Mouse (Mus musculus) limb, embryonic 12.5 days (tissue): Measurements from ENCODE around the gene Plpp3. TPM values are rescaled to one million over a fixed set of nuclear protein-coding genes. Genes with fewer than 3 reads are reported as not detected.
A peak's percentile ranks its signal among the peaks of the same experiment; 100 is the strongest.

ENCODE experiments used
- ATAC-seq: fragments of 200-750 bp; cut with Nextera tagmentation; 2 replicates; pipeline ENCODE4 v1.8.0; 2017; ENCODE audit warnings: low read depth, moderate TSS enrichment; ENCODE audit not compliant: insufficient number of reproducible peaks, insufficient read depth, low FRiP score, low TSS enrichment
- H3K27ac ChIP-seq: fragments of 300-500 bp; sonication (generic); 2 replicates; pipeline ENCODE4 v1.5.1; 2016; ENCODE audit warnings: mild to moderate bottlenecking, moderate library complexity
- H3K27me3 ChIP-seq: fragments of 300-500 bp; sonication (generic); 2 replicates; pipeline ENCODE4 v1.6.1; 2016; ENCODE audit warnings: mild to moderate bottlenecking, moderate library complexity
- H3K36me3 ChIP-seq: fragments of 300-500 bp; sonication (generic); 2 replicates; pipeline ENCODE4 v1.6.1; 2016; ENCODE audit warnings: mild to moderate bottlenecking, moderate library complexity
- H3K4me1 ChIP-seq: fragments of 300-500 bp; sonication (generic); replicated peaks from 2 replicates; pipeline ENCODE4 v1.6.1; 2016
- H3K4me2 ChIP-seq: fragments of 300-500 bp; sonication (generic); 2 replicates; pipeline ENCODE4 v1.6.1; 2016; ENCODE audit warnings: mild to moderate bottlenecking, moderate library complexity
- H3K4me3 ChIP-seq: fragments of 300-500 bp; sonication (generic); replicated peaks from 2 replicates; pipeline ENCODE4 v1.5.1; 2016; ENCODE audit warnings: mild to moderate bottlenecking
- H3K9ac ChIP-seq: fragments of 300-500 bp; sonication (generic); replicated peaks from 2 replicates; pipeline ENCODE4 v1.6.1; 2016; ENCODE audit warnings: mild to moderate bottlenecking, moderate library complexity
- H3K9me3 ChIP-seq: fragments of 300-500 bp; sonication (generic); 2 replicates; pipeline ENCODE4 v1.6.1; 2016; ENCODE audit warnings: mild to moderate bottlenecking, moderate library complexity
- WGBS: fragments of 180-500 bp; shearing (Covaris S2); methylation state at CpG from one replicate; pipeline ENCODE4 v1.1.7; 2016; 5-methylcytosine and 5-hydroxymethylcytosine counted together
- polyA plus RNA-seq: library from polyadenylated mRNA; unstranded; fragments of >200 nt; fragmentation: Nextera tagmentation; extraction: Ambion mirVana; gene quantifications from 2 replicates; pipeline ENCODE4 v1.2.1, GENCODE M21; 2016

Gene Plpp3
- polyA plus RNA-seq, 1 experiment from 2014 or later = 96.0 TPM

GRCm38 (mm10) chr4:105190826-105191225 is 33.7 kb downstream of the Plpp3 start:
- Histone ChIP-seq H3K9ac (no peak overlapping the region), H3K36me3 (peaks cover 27% of the 10 kb centered on the region), H3K9me3 (no peaks in the 10 kb centered on the region), H3K27ac (no peak overlapping the region; the same call in 1 of the 2 replicates), H3K4me2 (no peak overlapping the region), H3K27me3 (no peaks in the 10 kb centered on the region), H3K4me3 (no peak overlapping the region), H3K4me1 (peaks cover 74% of the 10 kb centered on the region)
- WGBS = 29% methylated on average over 4 of the region's 4 CpGs
- no peak for ATAC-seq

GRCm38 (mm10) chr4:105191550-105191949 is 34.4 kb downstream of the Plpp3 start:
- Histone ChIP-seq H3K4me1 (peaks cover 80% of the 10 kb centered on the region), H3K27me3 (no peaks in the 10 kb centered on the region), H3K4me3 (no peak overlapping the region), H3K9ac (no peak overlapping the region), H3K9me3 (no peaks in the 10 kb centered on the region), H3K36me3 (peaks cover 29% of the 10 kb centered on the region), H3K4me2 (no peak overlapping the region), H3K27ac (peak overlapping the region; percentile 17; the same call in 1 of the 2 replicates)
- no peak for ATAC-seq
- 73% methylated on average over 5 of the region's 5 CpGs for WGBS

- Histone ChIP-seq H3K27ac (no peak overlapping the region), H3K9me3 (no peaks in the 10 kb centered on the region), H3K27me3 (no peaks in the 10 kb centered on the region), H3K4me1 (peaks cover 83% of the 10 kb centered on the region), H3K36me3 (peaks cover 36% of the 10 kb centered on the region), H3K4me3 (no peak overlapping the region), H3K4me2 (no peak overlapping the region), H3K9ac (no peak overlapping the region)
- WGBS = 22% methylated on average over 5 of the region's 5 CpGs
- no peak for ATAC-seq
These were observed 35.5 kb downstream of the Plpp3 start for GRCm38 (mm10) chr4:105192665-105193064.

GRCm38 (mm10) chr4:105195256-105195655 is 38.1 kb downstream of the Plpp3 start:
- no peak overlapping the region for H3K4me2 ChIP-seq
- no peak overlapping the region for H3K27ac ChIP-seq
- no peaks in the 10 kb centered on the region for H3K27me3 ChIP-seq
- WGBS = 83% methylated on average over 9 of the region's 9 CpGs
- peaks cover 83% of the 10 kb centered on the region for H3K4me1 ChIP-seq
- no peak overlapping the region for H3K9ac ChIP-seq
- H3K9me3 ChIP-seq = no peaks in the 10 kb centered on the region
- no peak overlapping the region for H3K4me3 ChIP-seq
- peaks cover 55% of the 10 kb centered on the region for H3K36me3 ChIP-seq
- no peak for ATAC-seq

- H3K36me3 ChIP-seq = peaks cover 55% of the 10 kb centered on the region
- no peak overlapping the region for H3K4me2 ChIP-seq
- no peaks in the 10 kb centered on the region for H3K9me3 ChIP-seq
- 57% methylated on average over 9 of the region's 9 CpGs for WGBS
- no peak overlapping the region for H3K9ac ChIP-seq
- H3K4me3 ChIP-seq = no peak overlapping the region
- no peaks in the 10 kb centered on the region for H3K27me3 ChIP-seq
- ATAC-seq = no peak
- H3K27ac ChIP-seq = no peak overlapping the region
- peaks cover 83% of the 10 kb centered on the region for H3K4me1 ChIP-seq
These were observed 39.0 kb downstream of the Plpp3 start for GRCm38 (mm10) chr4:105196099-105196498.

- ATAC-seq = no peak
These were observed 40.0 kb downstream of the Plpp3 start for GRCm38 (mm10) chr4:105196993-105197765.

GRCm38 (mm10) chr4:105198696-105199095 is 41.5 kb downstream of the Plpp3 start:
- H3K27ac ChIP-seq = no peak overlapping the region

More at GRCm38 (mm10) chr4:105196993-105197765, 40.0 kb downstream of the Plpp3 start:
- 81% methylated on average over 9 of the region's 9 CpGs for WGBS
- H3K9me3 ChIP-seq = no peaks in the 10 kb centered on the region
- H3K4me3 ChIP-seq = no peak overlapping the region
- H3K36me3 ChIP-seq = peaks cover 59% of the 10 kb centered on the region
- H3K27ac ChIP-seq = no peak overlapping the region
- H3K4me2 ChIP-seq = no peak overlapping the region
- H3K9ac ChIP-seq = no peak overlapping the region
- no peaks in the 10 kb centered on the region for H3K27me3 ChIP-seq
- peaks cover 81% of the 10 kb centered on the region for H3K4me1 ChIP-seq

GRCm38 (mm10) chr4:105199345-105199744 is 42.2 kb downstream of the Plpp3 start:
- Histone ChIP-seq H3K9me3 (no peaks in the 10 kb centered on the region), H3K27me3 (no peaks in the 10 kb centered on the region), H3K27ac (no peak overlapping the region), H3K4me1 (peaks cover 85% of the 10 kb centered on the region), H3K4me2 (no peak overlapping the region), H3K36me3 (peaks cover 68% of the 10 kb centered on the region), H3K9ac (no peak overlapping the region), H3K4me3 (no peak overlapping the region)
- 81% methylated on average over 8 of the region's 8 CpGs for WGBS
- ATAC-seq = no peak

More at GRCm38 (mm10) chr4:105198696-105199095, 41.5 kb downstream of the Plpp3 start:
- no peak for ATAC-seq
- Histone ChIP-seq H3K27me3 (no peaks in the 10 kb centered on the region), H3K9ac (no peak overlapping the region), H3K4me1 (peaks cover 85% of the 10 kb centered on the region), H3K36me3 (peaks cover 71% of the 10 kb centered on the region), H3K4me2 (no peak overlapping the region), H3K9me3 (no peaks in the 10 kb centered on the region), H3K4me3 (no peak overlapping the region)
- WGBS = 83% methylated on average over 5 of the region's 5 CpGs

- Histone ChIP-seq H3K27ac (peak overlapping the region; percentile 62), H3K9me3 (no peaks in the 10 kb centered on the region), H3K4me2 (peak overlapping the region; percentile 23; the same call in 1 of the 2 replicates), H3K36me3 (peaks cover 53% of the 10 kb centered on the region), H3K9ac (no peak overlapping the region), H3K27me3 (no peaks in the 10 kb centered on the region), H3K4me1 (peaks cover 85% of the 10 kb centered on the region), H3K4me3 (no peak overlapping the region)
- WGBS = 15% methylated on average over 14 of the region's 14 CpGs
- no peak for ATAC-seq
These were observed 43.7 kb downstream of the Plpp3 start for GRCm38 (mm10) chr4:105200624-105201524.

GRCm38 (mm10) chr4:105202439-105202838 is 45.3 kb downstream of the Plpp3 start:
- no peak overlapping the region for H3K9ac ChIP-seq
- 84% methylated on average over 3 of the region's 3 CpGs for WGBS
- peaks cover 44% of the 10 kb centered on the region for H3K36me3 ChIP-seq
- no peak for ATAC-seq
- no peaks in the 10 kb centered on the region for H3K27me3 ChIP-seq
- no peak overlapping the region for H3K27ac ChIP-seq
- no peak overlapping the region for H3K4me2 ChIP-seq
- H3K9me3 ChIP-seq = no peaks in the 10 kb centered on the region
- no peak overlapping the region for H3K4me3 ChIP-seq
- H3K4me1 ChIP-seq = peaks cover 93% of the 10 kb centered on the region

GRCm38 (mm10) chr4:105203303-105203761 is 46.2 kb downstream of the Plpp3 start:
- Histone ChIP-seq H3K9me3 (no peaks in the 10 kb centered on the region), H3K27ac (no peak overlapping the region), H3K9ac (no peak overlapping the region), H3K27me3 (no peaks in the 10 kb centered on the region), H3K4me3 (no peak overlapping the region), H3K36me3 (peaks cover 44% of the 10 kb centered on the region), H3K4me1 (peaks cover 92% of the 10 kb centered on the region), H3K4me2 (no peak overlapping the region)
- 76% methylated on average over 2 of the region's 2 CpGs for WGBS
- ATAC-seq = no peak
